Mouse (Mus musculus) small intestine, adult 2 months (tissue): ENCODE results near the gene Zfp689. TPM values are rescaled to one million over a fixed set of nuclear protein-coding genes. Genes with fewer than 3 reads are reported as not detected.

Experiments
- H3K27ac ChIP-seq: fragments of 200-500 bp; 2 replicates; pipeline ENCODE4 v1.5.1; 2012; ENCODE audit warnings: low read depth, low read length, control low read depth, inconsistent platforms; ENCODE audit not compliant: insufficient read depth
- H3K27me3 ChIP-seq: fragments of 200-500 bp; 2 replicates; pipeline ENCODE4 v1.6.1; 2012; ENCODE audit warnings: mild to moderate bottlenecking, moderate library complexity, low read length, inconsistent platforms; ENCODE audit not compliant: control insufficient read depth, insufficient read depth
- H3K36me3 ChIP-seq: fragments of 200-500 bp; 2 replicates; pipeline ENCODE4 v1.6.1; 2012; ENCODE audit warnings: mild to moderate bottlenecking, low read length, control low read depth, inconsistent platforms; ENCODE audit not compliant: control insufficient read depth, insufficient read depth
- H3K4me1 ChIP-seq: fragments of 200-500 bp; 2 replicates; pipeline ENCODE4 v1.6.1; 2012; ENCODE audit warnings: low read length, inconsistent platforms, mixed read lengths; ENCODE audit not compliant: control insufficient read depth, insufficient read depth, insufficient read length
- H3K4me3 ChIP-seq: fragments of 200-500 bp; 2 replicates; pipeline ENCODE4 v1.5.1; 2012; ENCODE audit warnings: low read depth, mild to moderate bottlenecking, control low read depth, inconsistent platforms, low read length, moderate library complexity
- CTCF ChIP-seq: fragments of 200-500 bp; IDR thresholded peaks from 2 replicates; pipeline ENCODE4 v1.5.1; 2012; ENCODE audit warnings: low read depth, mild to moderate bottlenecking, control low read depth, inconsistent platforms, low read length, moderate library complexity, mixed read lengths; ENCODE audit not compliant: insufficient replicate concordance, insufficient read length; ENCODE audit errors: extremely low read depth
- POLR2A ChIP-seq: fragments of 200-500 bp; IDR thresholded peaks from 2 replicates; pipeline ENCODE4 v1.6.1; 2012; ENCODE audit warnings: low read depth, mild to moderate bottlenecking, control low read depth, inconsistent platforms, low read length, moderate library complexity
- WGBS: fragments of 180-500 bp; shearing (Covaris S2); methylation state at CpG from one replicate; pipeline ENCODE4 v1.1.7; 2018; 5-methylcytosine and 5-hydroxymethylcytosine counted together
- polyA plus RNA-seq: library from polyadenylated mRNA; depleted of rRNA; stranded (reverse); fragments of >200 nt; gene quantifications from 2 replicates; pipeline ENCODE4 v1.2.3, GENCODE M21; 2012

Zfp689 gene
- polyA plus RNA-seq, 1 experiment = 2.9 TPM

- TF ChIP-seq POLR2A = no peak
- TF ChIP-seq CTCF = no peak
- H3K4me3 ChIP-seq = no peak overlapping the region
- H3K27ac ChIP-seq = no peak overlapping the region
- 91% methylated on average over 7 of the region's 7 CpGs for WGBS
- peaks cover 12% of the 10 kb centered on the region; the same call in 1 of the 2 replicates for H3K4me1 ChIP-seq
- H3K27me3 ChIP-seq = no peaks in the 10 kb centered on the region
- peaks cover 24% of the 10 kb centered on the region for H3K36me3 ChIP-seq
These were observed 5.9 kb upstream of the Zfp689 start for GRCm38 (mm10) chr7:127454905-127455304.

- no peak for TF ChIP-seq CTCF
- no peak for TF ChIP-seq POLR2A
- Histone ChIP-seq H3K4me1 (peaks cover 14% of the 10 kb centered on the region; the same call in 1 of the 2 replicates), H3K27me3 (no peaks in the 10 kb centered on the region), H3K4me3 (no peak overlapping the region), H3K27ac (no peak overlapping the region), H3K36me3 (peaks cover 16% of the 10 kb centered on the region)
- WGBS = 96% methylated on average over 2 of the region's 2 CpGs
These were observed 4.1 kb upstream of the Zfp689 start for GRCm38 (mm10) chr7:127453056-127453455.

- H3K27ac ChIP-seq = no peak overlapping the region
- peaks cover 15% of the 10 kb centered on the region; the same call in 1 of the 2 replicates for H3K4me1 ChIP-seq
- no peak overlapping the region; the same call in 1 of the 2 replicates for H3K4me3 ChIP-seq
- H3K27me3 ChIP-seq = no peaks in the 10 kb centered on the region
- peaks cover 8% of the 10 kb centered on the region for H3K36me3 ChIP-seq
- 60% methylated on average over 7 of the region's 7 CpGs for WGBS
- TF ChIP-seq POLR2A (no peak), CTCF (no peak)
These were observed 1.0 kb upstream of the Zfp689 start for GRCm38 (mm10) chr7:127449966-127450365.

DNA sequence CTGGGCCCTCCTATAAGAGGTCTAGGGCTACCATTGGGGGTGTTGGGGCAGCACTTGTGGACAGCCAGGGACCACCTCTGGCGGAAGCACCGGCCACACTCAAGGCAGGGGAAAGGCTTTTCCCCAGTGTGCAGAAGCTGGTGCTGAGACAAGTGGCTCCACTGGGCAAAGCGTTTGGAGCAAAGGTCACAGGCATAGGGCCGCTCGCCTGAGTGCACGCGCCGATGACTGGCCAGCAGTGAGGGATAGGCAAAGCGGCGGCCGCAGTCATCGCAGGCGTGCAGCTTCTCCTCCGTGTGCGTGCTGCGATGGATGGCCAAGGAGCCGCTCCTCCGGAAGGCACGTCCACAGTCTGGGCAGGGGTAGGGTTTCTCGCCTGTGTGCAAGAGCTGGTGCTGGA, 5.0 kb downstream of the Zfp689 start:
- TF ChIP-seq POLR2A = no peak
- TF ChIP-seq CTCF = no peak
- Histone ChIP-seq H3K27me3 (no peaks in the 10 kb centered on the region), H3K27ac (no peak overlapping the region), H3K36me3 (peaks cover 13% of the 10 kb centered on the region), H3K4me3 (no peak overlapping the region), H3K4me1 (peaks cover 3% of the 10 kb centered on the region; the same call in 1 of the 2 replicates)
- WGBS = 95% methylated on average over 20 of the region's 20 CpGs

GRCm38 (mm10) chr7:127437724-127438123, 11.2 kb downstream of the Zfp689 start:
- peaks cover under 1% of the 10 kb centered on the region; the same call in 1 of the 2 replicates for H3K36me3 ChIP-seq
- WGBS = 94% methylated on average over 3 of the region's 3 CpGs
- H3K27ac ChIP-seq = no peak overlapping the region
- no peaks in the 10 kb centered on the region for H3K27me3 ChIP-seq
- no peak overlapping the region for H3K4me3 ChIP-seq
- no peaks in the 10 kb centered on the region for H3K4me1 ChIP-seq
- TF ChIP-seq CTCF (peak; percentile 56; the same call in 1 of the 2 replicates), POLR2A (no peak)

- H3K4me1 ChIP-seq = no peaks in the 10 kb centered on the region
- 95% methylated on average over 4 of the region's 4 CpGs for WGBS
- TF ChIP-seq POLR2A = no peak
- no peak for TF ChIP-seq CTCF
- H3K27me3 ChIP-seq = no peaks in the 10 kb centered on the region
- no peak overlapping the region for H3K27ac ChIP-seq
- H3K36me3 ChIP-seq = no peaks in the 10 kb centered on the region
- no peak overlapping the region for H3K4me3 ChIP-seq
These were observed 13.8 kb downstream of the Zfp689 start for GRCm38 (mm10) chr7:127435206-127435605.

DNA sequence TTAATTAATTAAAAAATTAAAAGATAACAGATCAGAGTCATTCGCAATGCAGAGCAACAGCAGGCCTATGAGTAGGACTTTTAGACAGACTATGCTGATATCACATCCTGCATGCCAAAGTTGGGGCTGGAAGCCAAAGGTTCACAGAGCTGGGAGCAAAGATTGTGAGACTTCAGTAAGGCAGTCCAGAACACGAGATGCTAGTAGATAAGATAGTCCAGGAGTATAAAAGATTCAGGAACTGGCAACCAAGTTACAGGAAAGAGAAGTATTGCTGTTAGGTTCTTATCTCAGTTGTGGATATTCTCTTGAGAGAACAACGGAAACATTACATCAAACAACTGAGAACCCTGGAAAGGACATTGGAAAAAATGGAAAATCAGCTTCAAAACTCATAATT, 22.6 kb downstream of the Zfp689 start:
- Histone ChIP-seq H3K36me3 (no peaks in the 10 kb centered on the region), H3K4me1 (peaks cover 8% of the 10 kb centered on the region), H3K27me3 (no peaks in the 10 kb centered on the region), H3K4me3 (no peak overlapping the region), H3K27ac (peak overlapping the region; percentile 74; the same call in 1 of the 2 replicates)
- whole genome bisulfite sequencing = 33% methylated on average over 3 of the region's 3 CpGs
- no peak for TF ChIP-seq POLR2A
- TF ChIP-seq CTCF = no peak
